Mouse (Mus musculus): ENCODE results near the gene Ccdc146.
"Not testable (repeated sequence)": the region's sequence is repeated elsewhere in the genome, so short reads cannot be mapped to it uniquely, and the experiment has no call there.

Ccdc146 gene

GRCm38 (mm10) chr5:21329672-21330665 lies 94.5 kb downstream of the Ccdc146 start:
- no peak for DNase-seq

- DNase-seq, result no peak
Measured at GRCm38 (mm10) chr5:21328560-21328959, 95.9 kb downstream of the Ccdc146 start.

- peak; percentile 73 for DNase-seq
Measured at GRCm38 (mm10) chr5:21326494-21326893, 98.0 kb downstream of the Ccdc146 start.

- DNase-seq, result no peak
Measured at GRCm38 (mm10) chr5:21320138-21320537, 104.3 kb downstream of the Ccdc146 start.

- DNase-seq, result no peak
Measured at GRCm38 (mm10) chr5:21314696-21315095, 109.8 kb downstream of the Ccdc146 start.

- no peak for DNase-seq
Measured at GRCm38 (mm10) chr5:21307165-21307564, 117.3 kb downstream of the Ccdc146 start.

GRCm38 (mm10) chr5:21301011-21301410 lies 123.5 kb downstream of the Ccdc146 start:
- no peak for DNase-seq

GRCm38 (mm10) chr5:21300058-21300457 lies 124.4 kb downstream of the Ccdc146 start:
- DNase-seq, result no peak

- no peak for DNase-seq
Measured at GRCm38 (mm10) chr5:21299076-21299755, 125.3 kb downstream of the Ccdc146 start.

GRCm38 (mm10) chr5:21295683-21296082 lies 128.8 kb downstream of the Ccdc146 start:
- DNase-seq, result no peak

- DNase-seq, result no peak
Measured at GRCm38 (mm10) chr5:21290594-21290993, 133.9 kb downstream of the Ccdc146 start.

- no peak for DNase-seq
Measured at GRCm38 (mm10) chr5:21288658-21289435, 135.6 kb downstream of the Ccdc146 start.

- DNase-seq, result no peak
Measured at GRCm38 (mm10) chr5:21283356-21284062, 141.0 kb downstream of the Ccdc146 start.

GRCm38 (mm10) chr5:21277685-21278084 lies 146.8 kb downstream of the Ccdc146 start:
- DNase-seq, result not testable (repeated sequence)

GRCm38 (mm10) chr5:21271386-21272354 lies 152.8 kb downstream of the Ccdc146 start:
- DNase-seq, result no peak

GRCm38 (mm10) chr5:21270756-21271155 lies 153.7 kb downstream of the Ccdc146 start:
- no peak for DNase-seq

- DNase-seq, result no peak
Measured at GRCm38 (mm10) chr5:21269446-21269845, 155.0 kb downstream of the Ccdc146 start.

GRCm38 (mm10) chr5:21267090-21267489 lies 157.4 kb downstream of the Ccdc146 start:
- DNase-seq, result no peak

GRCm38 (mm10) chr5:21265049-21265448 lies 159.4 kb downstream of the Ccdc146 start:
- DNase-seq, result peak; percentile 79

GRCm38 (mm10) chr5:21264352-21265021 lies 160.0 kb downstream of the Ccdc146 start:
- no peak for DNase-seq
